Mouse (Mus musculus): ENCODE data around the gene Ncam2.

The Ncam2 gene

DNA sequence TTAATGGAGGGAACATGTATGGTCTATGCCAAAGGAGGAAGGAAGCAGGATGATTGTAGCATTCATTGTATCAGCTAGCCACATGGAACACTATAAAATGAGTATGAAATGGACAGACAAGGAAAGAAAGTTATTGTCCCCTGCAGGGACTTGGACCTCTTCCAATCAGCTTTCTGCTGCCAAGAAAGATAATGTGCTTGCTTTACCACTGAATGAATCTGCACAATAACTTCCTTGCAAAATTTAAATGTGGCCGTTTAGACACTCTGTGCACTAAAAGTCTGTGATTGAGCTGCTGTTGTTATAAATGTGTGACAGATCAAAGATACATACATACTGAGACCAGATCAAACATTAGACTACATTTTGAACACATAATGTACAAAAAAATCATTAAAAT, 451.1 kb downstream of the Ncam2 start:
- in situ Hi-C loops (cut with MboI) = no loop called here

DNA sequence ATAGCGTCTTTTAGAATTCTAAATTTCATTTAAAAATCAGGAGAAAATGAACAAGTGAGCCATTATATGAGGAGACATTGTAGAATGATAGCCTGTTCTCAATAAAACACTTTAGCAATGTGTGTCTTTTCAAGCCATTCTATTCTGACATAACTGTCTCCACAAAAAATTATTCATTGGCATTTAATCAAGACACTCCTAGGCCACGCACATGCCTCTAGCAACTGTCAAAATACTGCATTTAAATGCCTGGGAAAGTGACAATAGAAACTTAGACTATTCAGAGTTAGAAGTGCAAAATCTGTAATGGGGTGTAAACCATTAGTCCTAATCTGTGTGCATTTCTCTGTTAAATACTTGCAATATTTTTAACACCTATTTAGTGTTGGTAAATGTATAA, 456.1 kb downstream of the Ncam2 start:
- in situ Hi-C loops (cut with MboI) = no loop called here

DNA sequence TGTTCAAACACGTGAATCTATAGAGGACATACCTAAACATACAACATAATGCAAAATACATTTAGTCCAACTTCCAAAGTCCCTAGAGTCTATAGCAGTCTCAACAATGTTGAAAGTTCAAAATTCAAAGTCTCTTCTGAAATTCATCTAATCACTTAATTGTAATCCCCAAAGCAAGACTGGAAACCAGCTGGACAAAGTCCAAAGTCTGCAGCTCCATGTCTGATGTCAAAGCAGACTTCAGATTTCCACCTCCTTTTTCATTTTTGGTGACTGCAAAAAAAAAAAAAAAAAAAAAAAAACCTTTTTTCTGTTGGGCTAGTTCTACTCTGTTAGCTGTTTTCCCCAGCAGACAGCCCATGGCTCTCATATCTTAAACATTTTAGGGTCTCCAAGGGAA, 473.4 kb downstream of the Ncam2 start:
- in situ Hi-C loops (cut with MboI) = no loop called here

DNA sequence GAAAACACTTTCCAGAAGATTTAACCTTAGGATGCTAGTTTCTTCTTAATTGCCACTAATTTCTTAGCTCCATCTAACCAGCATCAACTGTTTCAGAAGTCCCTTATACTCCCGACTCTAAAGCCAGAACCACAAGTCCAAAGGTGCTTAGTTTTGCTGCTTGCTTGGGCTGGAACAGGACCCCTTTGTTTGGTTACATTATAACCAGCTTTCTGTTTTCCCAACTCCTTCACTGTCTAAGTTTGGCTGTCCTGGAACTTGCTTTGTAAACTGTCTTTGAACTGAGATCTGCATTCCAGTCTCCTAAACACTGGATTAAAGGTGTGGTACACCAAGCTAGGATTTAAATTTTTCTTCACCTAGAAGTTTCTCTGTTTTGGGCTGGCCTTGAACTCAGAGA, 475.0 kb downstream of the Ncam2 start:
- in situ Hi-C loops (cut with MboI) = no loop called here

Measured in mature B cell (primary cell).